Mouse (Mus musculus): ENCODE measurements around the gene Kcnt1. TPM values are rescaled to one million over a fixed set of nuclear protein-coding genes. Genes with fewer than 3 reads are reported as not detected.

Kcnt1 gene
- polyA plus RNA-seq (2017; shearing (Covaris generic)) = 0.72 TPM

GRCm38 (mm10) chr2:25863337-25864131 is at the start of gene Kcnt1:
Gene Kcnt1 (plus strand): TSS chr2:25863734.

DNA sequence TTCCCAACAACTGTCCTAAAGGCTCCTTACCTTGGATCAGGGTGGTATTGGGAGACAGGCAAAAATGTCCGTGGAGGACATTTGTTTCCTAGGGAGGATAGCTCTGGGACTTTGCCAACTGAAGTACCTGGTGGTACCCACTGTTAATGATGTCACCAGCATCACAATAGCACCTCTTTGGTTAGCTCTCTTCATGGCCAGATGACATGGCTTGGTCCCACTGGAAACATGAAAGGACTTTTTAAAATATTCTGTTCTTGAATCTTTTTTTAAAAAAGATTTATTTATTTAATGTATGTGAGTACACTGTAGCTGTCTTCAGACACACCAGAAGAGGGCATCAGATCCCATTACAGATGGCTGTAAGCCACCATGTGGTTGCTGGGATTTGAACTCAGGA is 47.8 kb upstream of the Kcnt1 start, which contains the start of gene Glt6d1:
Gene Glt6d1, minus strand, starts transcription at position 101 of the 400 bp plus-strand sequence.

DNA sequence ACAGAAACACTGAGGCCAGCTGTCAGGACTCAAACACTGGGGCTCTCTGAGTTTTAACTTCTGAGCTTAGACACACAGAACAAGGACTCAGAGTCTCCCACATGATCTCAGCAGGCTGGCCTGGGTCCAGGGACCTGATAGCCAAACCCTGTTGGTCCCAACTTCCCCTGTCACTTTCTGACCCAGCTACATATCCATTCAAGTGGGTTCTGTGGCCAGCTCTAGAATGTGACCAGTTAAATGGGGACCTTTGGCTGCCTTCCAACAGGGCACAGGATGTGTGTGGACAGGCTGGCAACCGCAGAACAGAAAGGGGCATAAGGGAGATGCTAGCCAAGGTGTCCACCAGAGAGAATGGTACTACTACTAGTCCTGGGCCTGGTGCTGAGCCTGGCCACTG is 40.7 kb upstream of the Kcnt1 start, which contains the start of gene Lcn9:
Gene Lcn9, plus strand, starts transcription at position 348 of the 400 bp plus-strand sequence.

GRCm38 (mm10) chr2:25847226-25847625 is 16.3 kb upstream of the Kcnt1 start, which contains the start of gene Sohlh1:
Gene Sohlh1 (minus strand): TSS chr2:25847248.

Other genes with a start within 250 kb of the Kcnt1 start
- gene Ccdc183, start 246.1 kb upstream of the Kcnt1 start, polyA plus RNA-seq (2017; shearing (Covaris generic)) = not detected
- gene Tmem141, start 241.7 kb upstream of the Kcnt1 start, polyA plus RNA-seq (2017; shearing (Covaris generic)) = 1.0 TPM
- gene Fcna, start 235.7 kb upstream of the Kcnt1 start, polyA plus RNA-seq (2017; shearing (Covaris generic)) = 16.4 TPM
- not detected for gene Lcn8, start 210.6 kb upstream of the Kcnt1 start, polyA plus RNA-seq (2017; shearing (Covaris generic))
- not detected for gene Lcn5, start 205.8 kb upstream of the Kcnt1 start, polyA plus RNA-seq (2017; shearing (Covaris generic))
- not detected for gene Lcn6, start 186.9 kb upstream of the Kcnt1 start, polyA plus RNA-seq (2017; shearing (Covaris generic))
- 0.62 TPM for gene Lcn10, start 181.0 kb upstream of the Kcnt1 start, polyA plus RNA-seq (2017; shearing (Covaris generic))
- not detected for gene Obp2a, start 163.7 kb upstream of the Kcnt1 start, polyA plus RNA-seq (2017; shearing (Covaris generic))
- gene Bmyc, start 157.0 kb upstream of the Kcnt1 start, polyA plus RNA-seq (2017; shearing (Covaris generic)) = 179 TPM
- not detected for gene Obp2b, start 126.7 kb upstream of the Kcnt1 start, polyA plus RNA-seq (2017; shearing (Covaris generic))
- not detected for gene Lcn3, start 98.2 kb upstream of the Kcnt1 start, polyA plus RNA-seq (2017; shearing (Covaris generic))
- gene Lcn11, start 86.7 kb upstream of the Kcnt1 start, polyA plus RNA-seq (2017; shearing (Covaris generic)) = not detected
- not detected for gene Gm13539, start 81.5 kb upstream of the Kcnt1 start, polyA plus RNA-seq (2017; shearing (Covaris generic))
- not detected for gene Glt6d1, start 47.9 kb upstream of the Kcnt1 start, polyA plus RNA-seq (2017; shearing (Covaris generic))
- not detected for gene Lcn9, start 40.6 kb upstream of the Kcnt1 start, polyA plus RNA-seq (2017; shearing (Covaris generic))
- gene Sohlh1, start 16.5 kb upstream of the Kcnt1 start, polyA plus RNA-seq (2017; shearing (Covaris generic)) = 0.52 TPM
- gene Camsap1, start 119.5 kb downstream of the Kcnt1 start, polyA plus RNA-seq (2017; shearing (Covaris generic)) = 3.6 TPM
- gene Ubac1, start 158.0 kb downstream of the Kcnt1 start, polyA plus RNA-seq (2017; shearing (Covaris generic)) = 29.0 TPM